Mouse (Mus musculus) layer of hippocampus, adult 18-20 months (tissue): ENCODE measurements at regions not wholly inside any gene's neighbourhood (a gene's known extent, or its start where the extent isn't known, plus 50 kb on each side); places are given as distances from the start of the nearest gene placed in this dataset.

ENCODE experiments used
- DNase-seq, 2 experiments: peaks; one replicate each; pipeline ENCODE4 v3.0.0; 2022; ENCODE audit warnings: low spot score in 2 of 2

GRCm38 (mm10) chr5:81878563-81878962, 858.6 kb downstream of the Adgrl3 start:
- DNase-seq, result no peak

- DNase-seq, result no peak
These were observed 873.4 kb downstream of the Adgrl3 start for GRCm38 (mm10) chr5:81893358-81893757.

DNA sequence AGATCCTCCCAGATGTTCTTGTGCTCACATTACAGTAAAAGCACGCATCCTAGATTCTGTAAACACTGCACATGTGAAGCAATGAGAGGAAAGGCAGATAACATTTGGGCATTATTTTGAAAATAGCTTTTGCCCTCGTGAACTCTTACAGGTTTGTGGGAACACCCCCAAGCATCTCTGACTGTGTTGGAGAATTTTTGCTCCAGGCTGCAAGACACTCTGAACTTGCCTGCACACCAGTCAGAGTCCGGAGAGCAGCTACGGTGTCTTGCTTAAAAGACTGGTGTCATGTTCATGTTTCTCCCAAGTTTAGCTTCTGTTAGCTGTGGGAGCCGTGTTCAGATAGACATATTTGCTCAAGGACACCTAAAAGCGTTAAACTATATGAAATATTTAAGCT, 889.4 kb downstream of the Adgrl3 start:
- DNase-seq, result no peak

DNA sequence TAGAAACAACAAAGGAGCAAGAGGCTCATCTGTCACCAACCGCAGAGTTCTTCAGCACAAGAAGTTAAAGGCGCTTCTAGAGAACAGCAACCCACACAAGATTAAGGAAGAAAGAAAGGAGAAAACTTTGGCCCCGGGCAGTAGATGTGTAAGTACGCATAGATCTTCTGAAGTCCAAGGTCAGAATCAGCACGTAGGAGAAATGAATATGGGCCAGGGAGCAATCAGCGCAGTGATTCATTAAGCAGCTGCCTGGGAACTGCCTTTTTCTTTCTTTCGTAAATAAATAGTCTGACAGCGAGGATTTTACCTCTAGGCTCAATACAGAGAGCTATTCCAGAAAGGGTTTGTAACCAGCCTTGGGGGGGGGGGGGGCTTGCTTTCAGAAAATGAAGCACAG, 890.0 kb downstream of the Adgrl3 start:
- no peak for DNase-seq

GRCm38 (mm10) chr5:81916667-81917066, 896.7 kb downstream of the Adgrl3 start:
- no peak for DNase-seq

GRCm38 (mm10) chr5:81940798-81941197, 920.9 kb downstream of the Adgrl3 start:
- DNase-seq, result no peak

- DNase-seq, result no peak
These were observed 950.0 kb downstream of the Adgrl3 start for GRCm38 (mm10) chr5:81969685-81970524.

DNA sequence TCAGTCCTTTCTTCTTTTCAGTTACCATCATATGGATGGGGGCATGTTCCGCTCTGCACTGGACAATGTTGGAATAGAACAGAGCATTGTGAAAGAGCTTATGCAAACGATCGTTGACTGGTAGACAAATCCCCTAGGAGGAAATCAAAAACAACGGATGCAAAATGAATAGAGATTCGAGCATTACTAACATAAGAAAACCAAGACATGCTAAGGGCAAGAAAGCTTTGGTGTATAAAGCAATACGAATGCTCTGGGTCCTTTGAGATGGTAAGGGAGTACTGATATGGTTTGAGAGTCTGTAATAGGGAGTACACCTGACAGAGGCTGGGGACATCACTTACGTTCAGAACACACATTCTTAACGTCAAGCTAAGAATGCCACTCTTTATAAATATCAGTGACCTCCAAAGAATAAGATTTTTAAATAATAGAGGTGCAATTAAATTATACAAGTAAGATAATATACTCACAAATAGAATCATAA, 950.6 kb downstream of the Adgrl3 start:
- no peak for DNase-seq

DNA sequence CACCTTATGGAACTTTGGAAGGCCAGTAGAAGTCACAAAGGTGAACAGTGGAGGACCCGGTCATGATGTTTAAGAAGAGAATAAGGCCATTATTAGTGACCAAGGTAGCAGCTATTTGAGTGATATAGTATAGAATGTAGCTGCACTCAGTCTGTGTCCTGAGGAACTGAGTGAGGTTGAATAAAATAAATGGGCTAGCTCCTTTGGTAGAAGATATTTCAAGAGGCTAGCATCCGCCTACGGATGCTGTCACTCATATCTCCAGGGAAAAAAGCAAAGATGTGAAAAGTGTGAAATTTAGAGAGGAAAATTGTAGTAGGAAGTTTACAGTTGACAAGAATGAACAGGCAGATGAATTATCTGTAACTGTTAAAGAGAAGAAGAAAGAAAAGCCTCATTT, 956.6 kb downstream of the Adgrl3 start:
- no peak for DNase-seq

- peak in 1 of 2 experiments; percentile 12 for DNase-seq
These were observed 963.4 kb downstream of the Adgrl3 start for GRCm38 (mm10) chr5:81983351-81983750.

GRCm38 (mm10) chr5:81988069-81988468, 968.1 kb downstream of the Adgrl3 start:
- DNase-seq, result no peak

- DNase-seq, result no peak
These were observed 988.0 kb downstream of the Adgrl3 start for GRCm38 (mm10) chr5:82007955-82008354.

DNA sequence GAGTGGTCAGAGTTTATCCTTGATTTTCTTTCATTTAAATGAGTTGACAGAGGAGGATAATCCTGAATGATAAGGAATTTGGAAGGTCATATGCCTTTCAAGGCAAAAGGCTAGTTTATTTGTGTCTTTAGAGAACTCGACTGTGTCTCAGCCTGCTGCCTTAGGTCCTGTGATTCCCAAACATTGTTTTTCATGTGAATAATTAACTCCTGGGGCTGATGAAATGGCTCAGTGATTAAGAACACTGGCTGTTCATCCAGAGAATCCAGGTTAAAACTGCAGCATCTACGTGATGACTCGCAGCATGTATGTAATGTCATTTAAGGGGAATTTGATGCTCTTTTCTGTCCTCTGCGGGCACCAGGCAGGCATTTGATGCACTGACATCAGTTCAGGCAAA, 1004.2 kb downstream of the Adgrl3 start:
- no peak for DNase-seq

DNA sequence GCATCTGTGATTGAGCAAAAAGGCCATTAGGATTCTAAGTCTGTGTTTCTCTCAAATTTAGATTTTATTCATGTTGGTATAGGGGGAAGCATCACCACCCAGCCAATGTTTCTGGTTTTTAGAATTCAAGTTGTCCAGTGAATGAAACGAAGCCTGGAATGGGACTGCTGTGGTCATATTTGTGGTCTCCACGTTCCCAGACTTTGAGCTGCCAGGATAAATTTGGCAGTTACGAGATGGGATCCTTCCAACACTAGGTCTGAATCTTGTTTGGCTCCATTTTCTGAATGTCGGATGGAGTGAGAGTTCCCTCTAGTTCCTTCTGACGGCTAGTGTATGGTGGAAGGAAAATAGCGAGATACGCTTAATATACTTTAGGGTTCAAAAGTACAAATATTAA, 1014.8 kb downstream of the Adgrl3 start:
- no peak for DNase-seq

DNA sequence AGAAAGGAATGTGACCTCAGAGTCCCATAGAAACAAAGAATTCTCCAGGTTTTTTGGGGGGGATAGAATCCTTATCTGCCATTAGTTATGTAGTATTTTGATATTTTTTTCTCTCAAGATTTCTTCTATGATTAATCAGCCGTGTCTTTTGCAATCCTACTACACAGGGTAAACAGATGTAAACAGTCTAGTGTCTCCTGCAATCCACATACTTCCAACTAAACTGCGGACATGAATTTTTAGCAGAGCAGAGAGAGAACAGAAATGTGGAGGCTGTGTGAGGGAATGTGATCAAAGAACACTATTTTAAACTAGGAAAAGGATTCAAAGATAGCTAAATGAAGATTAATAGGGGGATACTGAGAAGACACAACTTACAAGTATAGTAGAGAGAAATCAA, 1026.2 kb downstream of the Adgrl3 start:
- DNase-seq, result no peak

GRCm38 (mm10) chr5:82059108-82059838, 1039.3 kb downstream of the Adgrl3 start:
- no peak for DNase-seq

GRCm38 (mm10) chr5:82060679-82061078, 1040.7 kb downstream of the Adgrl3 start:
- peak in 1 of 2 experiments; percentile 54 for DNase-seq

- peak in 1 of 2 experiments; percentile 10 for DNase-seq
These were observed 1049.3 kb downstream of the Adgrl3 start for GRCm38 (mm10) chr5:82069221-82069620.

- DNase-seq, result no peak
These were observed 1069.5 kb downstream of the Adgrl3 start for GRCm38 (mm10) chr5:82089401-82089800.

DNA sequence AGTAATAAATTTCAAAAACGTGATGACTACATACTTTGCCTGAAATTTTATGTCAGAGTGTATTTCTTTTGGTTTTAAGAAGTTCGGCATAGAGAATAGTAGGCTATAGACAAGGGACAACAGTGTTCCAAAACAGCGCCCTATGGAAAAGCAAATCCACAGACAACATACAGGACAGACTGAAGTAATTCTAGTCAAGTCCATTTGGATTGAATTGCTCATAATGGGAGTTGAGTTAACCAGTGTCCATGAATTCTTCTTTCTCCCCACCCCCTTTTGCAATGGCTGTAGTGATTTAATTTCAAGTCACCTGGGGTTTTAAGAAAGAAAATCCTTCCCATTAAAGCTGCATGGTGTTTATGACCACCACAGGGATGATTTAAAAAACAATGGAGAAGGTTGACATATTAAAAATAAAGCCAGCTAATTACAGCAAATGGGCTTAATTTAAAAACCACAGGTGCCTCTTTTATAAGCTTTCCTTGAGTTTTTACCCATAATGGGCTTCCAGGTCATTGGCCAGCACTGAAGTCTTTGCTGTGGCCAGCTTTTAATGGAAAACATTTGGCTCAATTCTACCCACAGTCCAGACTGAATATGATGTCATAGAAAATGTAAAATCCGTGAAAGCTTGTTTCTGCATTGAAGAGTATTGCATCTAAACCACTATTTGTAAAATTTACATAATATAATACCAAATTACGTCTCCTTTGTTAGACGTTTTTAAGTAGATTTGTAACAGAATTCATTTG, 1083.3 kb downstream of the Adgrl3 start:
- DNase-seq, result no peak

GRCm38 (mm10) chr5:82103857-82104256, 1083.9 kb downstream of the Adgrl3 start:
- DNase-seq, result no peak
